In the genomic region with DNA sequence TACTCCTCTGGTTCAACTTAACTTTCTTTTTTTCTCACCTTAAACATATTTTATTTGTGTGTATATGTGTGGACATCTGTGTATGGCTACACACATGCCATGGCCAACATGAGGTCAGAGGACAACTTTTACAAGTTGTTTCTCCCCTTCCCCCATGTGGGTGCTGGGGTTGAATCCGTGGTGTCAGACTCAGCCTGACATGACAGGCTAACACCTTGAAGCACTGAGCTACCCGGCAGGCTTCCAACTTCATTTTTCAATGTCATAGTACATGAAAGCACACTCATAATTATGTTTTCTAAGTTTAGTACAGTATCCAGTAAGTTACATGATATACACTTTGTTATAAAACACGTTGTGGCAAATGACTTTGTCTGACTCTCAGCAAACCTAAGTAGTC, we compare ENCODE assay signal across 11 mouse cellular contexts. TPM values are rescaled to one million over a fixed set of nuclear protein-coding genes. Genes with fewer than 3 reads are reported as not detected.
DNase-seq lines count a peak whose midpoint lies in the region; ATAC-seq lines count a peak whose summit lies in the region.
"Had no signal": no experiment of that assay in that cellular context is flagged by ENCODE, and none has a peak within 500 bp of the region (broad histone marks: within the 10 kb centered on the region; RNA-seq: fewer than 3 reads in every experiment).

No protein-coding gene starts in this region.

- no peaks in the 10 kb centered on the region for H3K27me3 ChIP-seq in heart, embryonic 10.5 days (ENCODE audit: insufficient read depth, poor library complexity, severe bottlenecking)
- no peaks in the 10 kb centered on the region for H3K27me3 ChIP-seq in limb, embryonic 13.5 days
- H3K27me3 ChIP-seq in limb, embryonic 10.5 days (ENCODE audit: low read depth, poor library complexity, severe bottlenecking), result no peaks in the 10 kb centered on the region
- H3K27me3 ChIP-seq in hindbrain, embryonic 16.5 days (replicated peaks; ENCODE audit: control insufficient read depth, insufficient read depth, low read length), result no peaks in the 10 kb centered on the region
- H3K27me3 ChIP-seq in neural tube, embryonic 15.5 days (replicated peaks), result no peaks in the 10 kb centered on the region
- H3K27me3 ChIP-seq: limb, embryonic 12.5 days had no signal

- H3K9me3 ChIP-seq in heart, embryonic 10.5 days, result no peaks in the 10 kb centered on the region
- H3K9me3 ChIP-seq in limb, embryonic 13.5 days, result no peaks in the 10 kb centered on the region
- H3K9me3 ChIP-seq in limb, embryonic 10.5 days (replicated peaks), result no peaks in the 10 kb centered on the region
- H3K9me3 ChIP-seq in hindbrain, embryonic 16.5 days (ENCODE audit: control insufficient read depth, low read length), result no peaks in the 10 kb centered on the region
- no peaks in the 10 kb centered on the region for H3K9me3 ChIP-seq in neural tube, embryonic 15.5 days (replicated peaks)
- H3K9me3 ChIP-seq: limb, embryonic 12.5 days had no signal

- ATAC-seq in limb, embryonic 13.5 days (ENCODE audit: low FRiP score, low read depth), result no peak
- no peak for ATAC-seq in hindbrain, embryonic 16.5 days
- ATAC-seq in neural tube, embryonic 15.5 days (ENCODE audit: low FRiP score), result no peak
- ATAC-seq in megakaryocyte progenitor cell, adult 5-6 weeks (replicated peaks; ENCODE audit: poor library complexity), result no peak

- DNase-seq in heart, embryonic 10.5 days (ENCODE audit: low spot score), result no peak
- DNase-seq in heart, adult 8-10 months (ENCODE audit: low spot score), result no peak
- DNase-seq in limb, embryonic 10.5 days (ENCODE audit: low spot score), result no peak
- no peak for DNase-seq in thymus, postnatal 0 days (ENCODE audit: low spot score)

- H3K4me1 ChIP-seq in heart, embryonic 10.5 days, result peaks cover 81% of the 10 kb centered on the region
- peaks cover 20% of the 10 kb centered on the region for H3K4me1 ChIP-seq in limb, embryonic 13.5 days
- H3K4me1 ChIP-seq in limb, embryonic 10.5 days, result peaks cover 24% of the 10 kb centered on the region
- peaks cover 13% of the 10 kb centered on the region for H3K4me1 ChIP-seq in hindbrain, embryonic 16.5 days (ENCODE audit: control insufficient read depth, insufficient read depth, low read depth, low read length)
- H3K4me1 ChIP-seq in neural tube, embryonic 15.5 days, result peaks cover 49% of the 10 kb centered on the region
- H3K4me1 ChIP-seq: limb, embryonic 12.5 days had no signal

- peak overlapping the region; percentile 46 for H3K9ac ChIP-seq in limb, embryonic 13.5 days
- H3K9ac ChIP-seq in hindbrain, embryonic 16.5 days (ENCODE audit: low read depth, low read length), result no peak overlapping the region
- H3K9ac ChIP-seq in neural tube, embryonic 15.5 days (replicated peaks), result no peak overlapping the region
- H3K9ac ChIP-seq: limb, embryonic 12.5 days had no signal

- H3K4me3 ChIP-seq in heart, embryonic 10.5 days, result peak overlapping the region; percentile 46; the same call in 1 of the 2 replicates
- no peak overlapping the region for H3K4me3 ChIP-seq in limb, embryonic 13.5 days
- H3K4me3 ChIP-seq in limb, embryonic 10.5 days, result no peak overlapping the region
- H3K4me3 ChIP-seq in hindbrain, embryonic 16.5 days (ENCODE audit: low read length), result no peak overlapping the region
- no peak overlapping the region for H3K4me3 ChIP-seq in neural tube, embryonic 15.5 days (replicated peaks)
- H3K4me3 ChIP-seq: limb, embryonic 12.5 days had no signal

- 51% methylated on average over 3 of the region's 3 CpGs for WGBS in heart, embryonic 10.5 days
- 64% methylated on average over 3 of the region's 3 CpGs for WGBS in limb, embryonic 13.5 days
- 61% methylated on average over 3 of the region's 3 CpGs for WGBS in limb, embryonic 10.5 days
- 77% methylated on average over 3 of the region's 3 CpGs for WGBS in hindbrain, embryonic 16.5 days
- 76% methylated on average over 3 of the region's 3 CpGs for WGBS in neural tube, embryonic 15.5 days

- no peaks in the 10 kb centered on the region for H3K36me3 ChIP-seq in heart, embryonic 10.5 days
- no peaks in the 10 kb centered on the region for H3K36me3 ChIP-seq in limb, embryonic 13.5 days
- H3K36me3 ChIP-seq in limb, embryonic 10.5 days, result peaks cover 5% of the 10 kb centered on the region; the same call in 1 of the 2 replicates
- no peaks in the 10 kb centered on the region; the same call in 1 of the 2 replicates for H3K36me3 ChIP-seq in hindbrain, embryonic 16.5 days (ENCODE audit: control insufficient read depth, insufficient read depth, low read length)
- H3K36me3 ChIP-seq in neural tube, embryonic 15.5 days, result no peaks in the 10 kb centered on the region

- no peak overlapping the region for H3K4me2 ChIP-seq in limb, embryonic 13.5 days (replicated peaks)
- H3K4me2 ChIP-seq in hindbrain, embryonic 16.5 days (ENCODE audit: low read length), result no peak overlapping the region
- H3K4me2 ChIP-seq in neural tube, embryonic 15.5 days, result no peak overlapping the region
- H3K4me2 ChIP-seq: limb, embryonic 12.5 days had no signal

- H3K27ac ChIP-seq in heart, embryonic 10.5 days, result peak overlapping the region; percentile 91
- peak overlapping the region; percentile 80 for H3K27ac ChIP-seq in limb, embryonic 13.5 days
- H3K27ac ChIP-seq in limb, embryonic 10.5 days, result no peak overlapping the region
- H3K27ac ChIP-seq in hindbrain, embryonic 16.5 days (ENCODE audit: low read depth, low read length), result peak overlapping the region; percentile 49
- H3K27ac ChIP-seq in neural tube, embryonic 15.5 days (replicated peaks), result peak overlapping the region; percentile 73

RNA-seq across cellular contexts. Expression of a gene that starts 12.4 kb away (rescaled TPM):
- 20.1 and 21.9 TPM in 2 replicates for polyA plus RNA-seq in heart, embryonic 10.5 days (2016; fragmentation: Nextera tagmentation; extraction: Ambion mirVana)
- total RNA-seq in heart, adult 8-10 months (2022), result 10 to 100 TPM in 2 of 4 experiments, 1 to 10 TPM in 2; 7.8 to 13.7 (median 11.0) TPM
- polyA plus RNA-seq in limb, embryonic 13.5 days (2015; fragmentation: Nextera tagmentation; extraction: Ambion mirVana), result 16.9 and 18.7 TPM in 2 replicates
- polyA plus RNA-seq in limb, embryonic 10.5 days (2016; fragmentation: Nextera tagmentation; extraction: Ambion mirVana), result 26.1 and 28.1 TPM in 2 replicates
- polyA plus RNA-seq in hindbrain, embryonic 16.5 days (2015; fragmentation: Nextera tagmentation; extraction: Ambion mirVana), result 13.5 and 19.0 TPM in 2 replicates
- polyA plus RNA-seq in neural tube, embryonic 15.5 days (2015; fragmentation: Nextera tagmentation; extraction: Ambion mirVana), result 13.0 and 15.8 TPM in 2 replicates
- 21.0 and 27.4 TPM in 2 replicates for total RNA-seq in megakaryocyte progenitor cell, adult 5-6 weeks (2015)
- total RNA-seq in megakaryocyte progenitor cell, adult 5-6 weeks (2017), result 2.3 and 2.8 TPM in 2 replicates
- polyA plus RNA-seq in thymus, postnatal 0 days (2015; fragmentation: Nextera tagmentation; extraction: Ambion mirVana), result 19.2 and 21.9 TPM in 2 replicates

RNA-seq across cellular contexts. Expression of a gene that starts 26.6 kb away (rescaled TPM):
- polyA plus RNA-seq in heart, embryonic 10.5 days (2016; fragmentation: Nextera tagmentation; extraction: Ambion mirVana), result 69.3 and 72.6 TPM in 2 replicates
- 10 to 100 TPM; 14.9 to 16.6 (median 16.1) TPM for total RNA-seq in heart, adult 8-10 months (2022)
- 21.2 and 25.0 TPM in 2 replicates for polyA plus RNA-seq in limb, embryonic 13.5 days (2015; fragmentation: Nextera tagmentation; extraction: Ambion mirVana)
- polyA plus RNA-seq in limb, embryonic 10.5 days (2016; fragmentation: Nextera tagmentation; extraction: Ambion mirVana), result 31.3 and 33.0 TPM in 2 replicates
- polyA plus RNA-seq in hindbrain, embryonic 16.5 days (2015; fragmentation: Nextera tagmentation; extraction: Ambion mirVana), result 36.2 and 37.3 TPM in 2 replicates
- 30.8 and 35.8 TPM in 2 replicates for polyA plus RNA-seq in neural tube, embryonic 15.5 days (2015; fragmentation: Nextera tagmentation; extraction: Ambion mirVana)
- 22.5 and 23.0 TPM in 2 replicates for total RNA-seq in megakaryocyte progenitor cell, adult 5-6 weeks (2015)
- 36.3 and 38.7 TPM in 2 replicates for total RNA-seq in megakaryocyte progenitor cell, adult 5-6 weeks (2017)
- polyA plus RNA-seq in thymus, postnatal 0 days (2015; fragmentation: Nextera tagmentation; extraction: Ambion mirVana), result 39.0 and 39.5 TPM in 2 replicates

RNA-seq across cellular contexts. Expression of a gene that starts 42.4 kb away (rescaled TPM):
- polyA plus RNA-seq in heart, embryonic 10.5 days (2016; fragmentation: Nextera tagmentation; extraction: Ambion mirVana), result 0.90 and 1.5 TPM in 2 replicates
- 1 to 10 TPM; 1.1 to 1.7 (median 1.5) TPM for total RNA-seq in heart, adult 8-10 months (2022)
- polyA plus RNA-seq in limb, embryonic 13.5 days (2015; fragmentation: Nextera tagmentation; extraction: Ambion mirVana), result 0.60 and 0.97 TPM in 2 replicates
- polyA plus RNA-seq in limb, embryonic 10.5 days (2016; fragmentation: Nextera tagmentation; extraction: Ambion mirVana), result 0.58 and 0.71 TPM in 2 replicates
- 0.35 and 0.60 TPM in 2 replicates for polyA plus RNA-seq in hindbrain, embryonic 16.5 days (2015; fragmentation: Nextera tagmentation; extraction: Ambion mirVana)
- 0.47 and 5.2 TPM in 2 replicates for polyA plus RNA-seq in neural tube, embryonic 15.5 days (2015; fragmentation: Nextera tagmentation; extraction: Ambion mirVana)
- not detected in 2 replicates for total RNA-seq in megakaryocyte progenitor cell, adult 5-6 weeks (2015)
- total RNA-seq in megakaryocyte progenitor cell, adult 5-6 weeks (2017), result not detected in 2 replicates
- polyA plus RNA-seq in thymus, postnatal 0 days (2015; fragmentation: Nextera tagmentation; extraction: Ambion mirVana), result 1.0 and 1.5 TPM in 2 replicates
- total RNA-seq: gastrocnemius, postnatal 10 days; layer of hippocampus, adult 8-10 months had no signal

RNA-seq across cellular contexts. Expression of a gene that starts 42.9 kb away (rescaled TPM):
- 0.47 and 2.3 TPM in 2 replicates for polyA plus RNA-seq in heart, embryonic 10.5 days (2016; fragmentation: Nextera tagmentation; extraction: Ambion mirVana)
- total RNA-seq in heart, adult 8-10 months (2022), result under 1 TPM in 3 of 4 experiments, not detected in 1; 0.08 to 0.28 (median 0.23) TPM
- 3.6 and 4.3 TPM in 2 replicates for polyA plus RNA-seq in limb, embryonic 13.5 days (2015; fragmentation: Nextera tagmentation; extraction: Ambion mirVana)
- 9.2 and 11.8 TPM in 2 replicates for polyA plus RNA-seq in limb, embryonic 10.5 days (2016; fragmentation: Nextera tagmentation; extraction: Ambion mirVana)
- polyA plus RNA-seq in hindbrain, embryonic 16.5 days (2015; fragmentation: Nextera tagmentation; extraction: Ambion mirVana), result 0.32 and 0.35 TPM in 2 replicates
- 0.23 and 0.52 TPM in 2 replicates for polyA plus RNA-seq in neural tube, embryonic 15.5 days (2015; fragmentation: Nextera tagmentation; extraction: Ambion mirVana)
- total RNA-seq in megakaryocyte progenitor cell, adult 5-6 weeks (2015), result not detected in 2 replicates
- 0.03 TPM in 1 of 2 replicates, not detected in the other for total RNA-seq in megakaryocyte progenitor cell, adult 5-6 weeks (2017)
- 1.7 TPM in 2 replicates for polyA plus RNA-seq in thymus, postnatal 0 days (2015; fragmentation: Nextera tagmentation; extraction: Ambion mirVana)

RNA-seq across cellular contexts. Expression of a gene that starts 54.0 kb away (rescaled TPM):
- 68.3 and 84.3 TPM in 2 replicates for polyA plus RNA-seq in heart, embryonic 10.5 days (2016; fragmentation: Nextera tagmentation; extraction: Ambion mirVana)
- total RNA-seq in heart, adult 8-10 months (2022), result 10 to 100 TPM; 20.4 to 25.7 (median 22.7) TPM
- 87.0 and 92.3 TPM in 2 replicates for polyA plus RNA-seq in limb, embryonic 13.5 days (2015; fragmentation: Nextera tagmentation; extraction: Ambion mirVana)
- 85.3 and 90.0 TPM in 2 replicates for polyA plus RNA-seq in limb, embryonic 10.5 days (2016; fragmentation: Nextera tagmentation; extraction: Ambion mirVana)
- 81.2 and 84.8 TPM in 2 replicates for polyA plus RNA-seq in hindbrain, embryonic 16.5 days (2015; fragmentation: Nextera tagmentation; extraction: Ambion mirVana)
- 82.4 and 85.7 TPM in 2 replicates for polyA plus RNA-seq in neural tube, embryonic 15.5 days (2015; fragmentation: Nextera tagmentation; extraction: Ambion mirVana)
- 30.3 and 31.4 TPM in 2 replicates for total RNA-seq in megakaryocyte progenitor cell, adult 5-6 weeks (2015)
- total RNA-seq in megakaryocyte progenitor cell, adult 5-6 weeks (2017), result 70.1 and 74.3 TPM in 2 replicates
- 105 and 116 TPM in 2 replicates for polyA plus RNA-seq in thymus, postnatal 0 days (2015; fragmentation: Nextera tagmentation; extraction: Ambion mirVana)
